8 mouse cellular contexts compared by ENCODE assay signal in genomic region chr5:53999461-53999770, GRCm38 (mm10). TPM values are rescaled to one million over a fixed set of nuclear protein-coding genes. Genes with fewer than 3 reads are reported as not detected.
DNase-seq lines count a peak whose midpoint lies in the region; ATAC-seq and TF ChIP-seq lines count a peak whose summit lies in the region.

No protein-coding gene starts in this region.

- peak overlapping the region; percentile 94 for H3K27ac ChIP-seq in kidney, embryonic 16.5 days (ENCODE audit: low read length)
- H3K27ac ChIP-seq in embryonic facial prominence, embryonic 11.5 days (replicated peaks; ENCODE audit: low read depth, low read length) = peak overlapping the region; percentile 83; the same call in 1 of the 2 replicates

- H3K27me3 ChIP-seq in kidney, embryonic 16.5 days (ENCODE audit: insufficient read depth, low read length) = no peaks in the 10 kb centered on the region
- no peaks in the 10 kb centered on the region for H3K27me3 ChIP-seq in embryonic facial prominence, embryonic 11.5 days (ENCODE audit: control insufficient read depth, insufficient read depth, low read length)
- H3K27me3 ChIP-seq in myocyte (ENCODE audit: control insufficient read depth, insufficient read depth, insufficient read length) = no peaks in the 10 kb centered on the region

- H3K4me2 ChIP-seq in kidney, embryonic 16.5 days (replicated peaks; ENCODE audit: low read depth, low read length) = peak overlapping the region; percentile 66
- H3K4me2 ChIP-seq in embryonic facial prominence, embryonic 11.5 days (ENCODE audit: low read depth, low read length) = peak overlapping the region; percentile 79
- peak overlapping the region; percentile 89 for H3K4me2 ChIP-seq in myocyte (ENCODE audit: low read depth)

- ATAC-seq in kidney, embryonic 16.5 days (ENCODE audit: low FRiP score, low TSS enrichment) = no peak
- no peak for ATAC-seq in embryonic facial prominence, embryonic 11.5 days (replicated peaks; ENCODE audit: insufficient number of reproducible peaks, low FRiP score, low TSS enrichment, low read depth)
- ATAC-seq in inflammation-experienced regulatory T-cells, adult 6 months = peak; percentile 3

- H3K4me1 ChIP-seq in kidney, embryonic 16.5 days (ENCODE audit: insufficient read depth, low read length) = peaks cover 35% of the 10 kb centered on the region
- peaks cover 2% of the 10 kb centered on the region; the same call in 1 of the 2 replicates for H3K4me1 ChIP-seq in embryonic facial prominence, embryonic 11.5 days (ENCODE audit: control insufficient read depth, insufficient read depth, low read length)

- peak overlapping the region; percentile 94 for H3K4me3 ChIP-seq in kidney, embryonic 16.5 days (ENCODE audit: low read length)
- peak overlapping the region; percentile 88 for H3K4me3 ChIP-seq in embryonic facial prominence, embryonic 11.5 days (ENCODE audit: low read depth, low read length)
- H3K4me3 ChIP-seq in myocyte = peak overlapping the region; percentile 82

- no peak for DNase-seq in kidney, postnatal 14 days
- DNase-seq in embryonic facial prominence, embryonic 11.5 days (ENCODE audit: low spot score) = no peak
- no peak for DNase-seq in gastrocnemius, postnatal 25 days
- no peak for DNase-seq in embryo, embryonic 11 days
- DNase-seq in adrenal gland, postnatal 4 days (ENCODE audit: low spot score in 2 of 2) = no peak

- WGBS in kidney, embryonic 16.5 days = under 1% methylated on average over 6 of the region's 6 CpGs
- 3% methylated on average over 6 of the region's 6 CpGs for WGBS in embryonic facial prominence, embryonic 11.5 days

- H3ac ChIP-seq in myocyte (ENCODE audit: control insufficient read depth, insufficient read length) = peak overlapping the region; percentile 96

- TF ChIP-seq POLR2A in myocyte (IDR thresholded peaks at IDR 0.05; ENCODE audit: insufficient read length, low read depth) = no peak

- H3K9ac ChIP-seq in kidney, embryonic 16.5 days (replicated peaks; ENCODE audit: low read length) = peak overlapping the region; percentile 95
- peak overlapping the region; percentile 91 for H3K9ac ChIP-seq in embryonic facial prominence, embryonic 11.5 days (replicated peaks; ENCODE audit: low read length)

- peaks cover 55% of the 10 kb centered on the region for H3K79me2 ChIP-seq in myocyte (ENCODE audit: control insufficient read depth, insufficient read depth)

- no peaks in the 10 kb centered on the region for H3K36me3 ChIP-seq in kidney, embryonic 16.5 days (ENCODE audit: insufficient read depth, low read length)
- no peaks in the 10 kb centered on the region for H3K36me3 ChIP-seq in embryonic facial prominence, embryonic 11.5 days (replicated peaks; ENCODE audit: control insufficient read depth, insufficient read depth, low read depth, low read length)
- peaks cover 6% of the 10 kb centered on the region for H3K36me3 ChIP-seq in myocyte (ENCODE audit: control insufficient read depth, insufficient read depth)

- H3K9me3 ChIP-seq in kidney, embryonic 16.5 days (ENCODE audit: low read length) = no peaks in the 10 kb centered on the region
- no peaks in the 10 kb centered on the region for H3K9me3 ChIP-seq in embryonic facial prominence, embryonic 11.5 days (replicated peaks; ENCODE audit: control insufficient read depth, low read length)

TF ChIP-seq in myocyte, 11 proteins besides CTCF, POLR2A, EP300 and RAD21:
- TF ChIP-seq USF1 (IDR thresholded peaks at IDR 0.05; ENCODE audit: low read depth) (no peak), SRF (IDR thresholded peaks at IDR 0.05; ENCODE audit: control insufficient read depth, insufficient read length, low read depth) (no peak), TCF12 (IDR thresholded peaks at IDR 0.05; ENCODE audit: insufficient read depth, poor library complexity, severe bottlenecking) (no peak), TCF3 (IDR thresholded peaks at IDR 0.05; ENCODE audit: insufficient read length, low read depth) (no peak), MAX (IDR thresholded peaks at IDR 0.05; ENCODE audit: low read depth) (no peak), E2F4 (IDR thresholded peaks at IDR 0.05; ENCODE audit: insufficient read depth) (no peak), MYOD1 (IDR thresholded peaks at IDR 0.05; ENCODE audit: control insufficient read depth in 1 of 3, insufficient read length in 2 of 3, low read depth in 2 of 3) (no peak), CEBPB (IDR thresholded peaks at IDR 0.05; ENCODE audit: insufficient read depth, poor library complexity, severe bottlenecking) (no peak), MYOG (IDR thresholded peaks at IDR 0.05; ENCODE audit: control insufficient read depth in 1 of 3, insufficient read depth in 1 of 3, insufficient read length in 2 of 3, low read depth in 2 of 3) (no peak)

RNA-seq across cellular contexts. Expression of gene Stim2, which starts 1.1 kb away (rescaled TPM):
- polyA plus RNA-seq in kidney, embryonic 16.5 days (2015; fragmentation: Nextera tagmentation; extraction: Ambion mirVana) = 18.0 and 19.6 TPM in 2 replicates
- polyA plus RNA-seq in embryonic facial prominence, embryonic 11.5 days (2014; fragmentation: Nextera tagmentation; extraction: Ambion mirVana) = 18.6 and 20.1 TPM in 2 replicates
- polyA plus RNA-seq in inflammation-experienced regulatory T-cells, adult 6 months (2017; shearing (Covaris generic)) = 10 to 100 TPM; 17.0 to 31.7 (median 27.5) TPM
- polyA plus RNA-seq in myocyte (2012; fragmentation: generic; extraction: Trizol) = 23.6 TPM
- 10 to 100 TPM; 26.8 to 34.9 TPM for total RNA-seq in gastrocnemius, postnatal 25 days (2021)
- total RNA-seq in adrenal gland, postnatal 4 days (2021) = 10 to 100 TPM; 30.3 to 31.9 TPM
